Mouse (Mus musculus): ENCODE results near the gene Astn2. TPM values are rescaled to one million over a fixed set of nuclear protein-coding genes. Genes with fewer than 3 reads are reported as not detected.

Astn2 gene
- polyA plus RNA-seq, 1 experiment from 2014 or later: 0.57 TPM

- no peak overlapping the region for H3K9ac ChIP-seq (ENCODE audit: low read length)
- H3K4me2 ChIP-seq: no peak overlapping the region
- H3K27ac ChIP-seq (ENCODE audit: low read depth, low read length): no peak overlapping the region
- ATAC-seq (ENCODE audit: low FRiP score) (no peak), DNase-seq (ENCODE audit: low spot score, missing footprints) (no peak)
- H3K36me3 ChIP-seq (ENCODE audit: control insufficient read depth, insufficient read depth, low read length): no peaks in the 10 kb centered on the region
- no peak overlapping the region for H3K4me3 ChIP-seq (ENCODE audit: low read depth, low read length)
- no peaks in the 10 kb centered on the region for H3K9me3 ChIP-seq (ENCODE audit: control insufficient read depth, low read length)
- 84% methylated on average over 3 of the region's 3 CpGs for WGBS
- no peaks in the 10 kb centered on the region for H3K4me1 ChIP-seq (ENCODE audit: control insufficient read depth, insufficient read depth, low read length)
- no peaks in the 10 kb centered on the region for H3K27me3 ChIP-seq (ENCODE audit: control insufficient read depth, insufficient read depth, low read length)
Observed at GRCm38 (mm10) chr4:65762116-65762515, 642.3 kb downstream of the Astn2 start.

GRCm38 (mm10) chr4:65761658-65762057 is 642.8 kb downstream of the Astn2 start:
- Histone ChIP-seq H3K4me2 (no peak overlapping the region), H3K4me1 (ENCODE audit: control insufficient read depth, insufficient read depth, low read length) (no peaks in the 10 kb centered on the region), H3K9me3 (ENCODE audit: control insufficient read depth, low read length) (no peaks in the 10 kb centered on the region), H3K27me3 (ENCODE audit: control insufficient read depth, insufficient read depth, low read length) (no peaks in the 10 kb centered on the region), H3K9ac (ENCODE audit: low read length) (no peak overlapping the region), H3K4me3 (ENCODE audit: low read depth, low read length) (no peak overlapping the region), H3K36me3 (ENCODE audit: control insufficient read depth, insufficient read depth, low read length) (no peaks in the 10 kb centered on the region), H3K27ac (ENCODE audit: low read depth, low read length) (no peak overlapping the region)
- ATAC-seq (ENCODE audit: low FRiP score) (no peak), DNase-seq (ENCODE audit: low spot score, missing footprints) (no peak)
- WGBS: 70% methylated on average over 3 of the region's 3 CpGs

- no peak overlapping the region for H3K4me3 ChIP-seq (ENCODE audit: low read depth, low read length)
- H3K36me3 ChIP-seq (ENCODE audit: control insufficient read depth, insufficient read depth, low read length): no peaks in the 10 kb centered on the region
- H3K27ac ChIP-seq (ENCODE audit: low read depth, low read length): no peak overlapping the region
- H3K9me3 ChIP-seq (ENCODE audit: control insufficient read depth, low read length): no peaks in the 10 kb centered on the region
- DNase-seq (ENCODE audit: low spot score, missing footprints): no peak
- H3K4me1 ChIP-seq (ENCODE audit: control insufficient read depth, insufficient read depth, low read length): no peaks in the 10 kb centered on the region
- no peaks in the 10 kb centered on the region for H3K27me3 ChIP-seq (ENCODE audit: control insufficient read depth, insufficient read depth, low read length)
- WGBS: 89% methylated on average over 1 of the region's 1 CpGs
- no peak for ATAC-seq (ENCODE audit: low FRiP score)
- H3K4me2 ChIP-seq: no peak overlapping the region
- H3K9ac ChIP-seq (ENCODE audit: low read length): no peak overlapping the region
Observed at GRCm38 (mm10) chr4:65758875-65759201, 645.6 kb downstream of the Astn2 start.

- no peak for DNase-seq (ENCODE audit: low spot score, missing footprints)
- WGBS: 61% methylated on average over 5 of the region's 5 CpGs
- no peaks in the 10 kb centered on the region for H3K4me1 ChIP-seq (ENCODE audit: control insufficient read depth, insufficient read depth, low read length)
- H3K9ac ChIP-seq (ENCODE audit: low read length): no peak overlapping the region
- ATAC-seq (ENCODE audit: low FRiP score): no peak
- H3K4me2 ChIP-seq: no peak overlapping the region
- H3K27me3 ChIP-seq (ENCODE audit: control insufficient read depth, insufficient read depth, low read length): no peaks in the 10 kb centered on the region
- no peak overlapping the region for H3K27ac ChIP-seq (ENCODE audit: low read depth, low read length)
- H3K36me3 ChIP-seq (ENCODE audit: control insufficient read depth, insufficient read depth, low read length): no peaks in the 10 kb centered on the region
- H3K4me3 ChIP-seq (ENCODE audit: low read depth, low read length): no peak overlapping the region
- H3K9me3 ChIP-seq (ENCODE audit: control insufficient read depth, low read length): no peaks in the 10 kb centered on the region
Observed at GRCm38 (mm10) chr4:65758174-65758874, 646.1 kb downstream of the Astn2 start.

- no peak overlapping the region for H3K4me3 ChIP-seq (ENCODE audit: low read depth, low read length)
- no peak overlapping the region for H3K9ac ChIP-seq (ENCODE audit: low read length)
- 87% methylated on average over 3 of the region's 3 CpGs for WGBS
- H3K27ac ChIP-seq (ENCODE audit: low read depth, low read length): no peak overlapping the region
- no peaks in the 10 kb centered on the region for H3K36me3 ChIP-seq (ENCODE audit: control insufficient read depth, insufficient read depth, low read length)
- H3K4me1 ChIP-seq (ENCODE audit: control insufficient read depth, insufficient read depth, low read length): no peaks in the 10 kb centered on the region
- DNase-seq (ENCODE audit: low spot score, missing footprints) (no peak), ATAC-seq (ENCODE audit: low FRiP score) (no peak)
- H3K9me3 ChIP-seq (ENCODE audit: control insufficient read depth, low read length): no peaks in the 10 kb centered on the region
- no peaks in the 10 kb centered on the region for H3K27me3 ChIP-seq (ENCODE audit: control insufficient read depth, insufficient read depth, low read length)
- no peak overlapping the region for H3K4me2 ChIP-seq
Observed at GRCm38 (mm10) chr4:65752941-65753340, 651.5 kb downstream of the Astn2 start.

- H3K27me3 ChIP-seq (ENCODE audit: control insufficient read depth, insufficient read depth, low read length): no peaks in the 10 kb centered on the region
- H3K36me3 ChIP-seq (ENCODE audit: control insufficient read depth, insufficient read depth, low read length): no peaks in the 10 kb centered on the region
- no peak overlapping the region for H3K4me3 ChIP-seq (ENCODE audit: low read depth, low read length)
- no peaks in the 10 kb centered on the region for H3K9me3 ChIP-seq (ENCODE audit: control insufficient read depth, low read length)
- H3K27ac ChIP-seq (ENCODE audit: low read depth, low read length): no peak overlapping the region
- no peak overlapping the region for H3K4me2 ChIP-seq
- H3K9ac ChIP-seq (ENCODE audit: low read length): no peak overlapping the region
- DNase-seq (ENCODE audit: low spot score, missing footprints) (no peak), ATAC-seq (ENCODE audit: low FRiP score) (no peak)
- H3K4me1 ChIP-seq (ENCODE audit: control insufficient read depth, insufficient read depth, low read length): no peaks in the 10 kb centered on the region
Observed at GRCm38 (mm10) chr4:65744788-65745187, 659.6 kb downstream of the Astn2 start.

GRCm38 (mm10) chr4:65744088-65744610 is 660.3 kb downstream of the Astn2 start:
- Histone ChIP-seq H3K9ac (ENCODE audit: low read length) (no peak overlapping the region), H3K9me3 (ENCODE audit: control insufficient read depth, low read length) (no peaks in the 10 kb centered on the region), H3K27me3 (ENCODE audit: control insufficient read depth, insufficient read depth, low read length) (no peaks in the 10 kb centered on the region), H3K4me3 (ENCODE audit: low read depth, low read length) (no peak overlapping the region), H3K27ac (ENCODE audit: low read depth, low read length) (no peak overlapping the region), H3K4me1 (ENCODE audit: control insufficient read depth, insufficient read depth, low read length) (no peaks in the 10 kb centered on the region), H3K36me3 (ENCODE audit: control insufficient read depth, insufficient read depth, low read length) (no peaks in the 10 kb centered on the region), H3K4me2 (no peak overlapping the region)
- WGBS: 73% methylated on average over 5 of the region's 5 CpGs
- ATAC-seq (ENCODE audit: low FRiP score) (no peak), DNase-seq (ENCODE audit: low spot score, missing footprints) (no peak)

- Histone ChIP-seq H3K27ac (ENCODE audit: low read depth, low read length) (no peak overlapping the region), H3K9me3 (ENCODE audit: control insufficient read depth, low read length) (no peaks in the 10 kb centered on the region), H3K27me3 (ENCODE audit: control insufficient read depth, insufficient read depth, low read length) (no peaks in the 10 kb centered on the region), H3K4me2 (no peak overlapping the region), H3K4me1 (ENCODE audit: control insufficient read depth, insufficient read depth, low read length) (no peaks in the 10 kb centered on the region), H3K36me3 (ENCODE audit: control insufficient read depth, insufficient read depth, low read length) (no peaks in the 10 kb centered on the region), H3K4me3 (ENCODE audit: low read depth, low read length) (no peak overlapping the region), H3K9ac (ENCODE audit: low read length) (no peak overlapping the region)
- DNase-seq (ENCODE audit: low spot score, missing footprints): no peak
- ATAC-seq (ENCODE audit: low FRiP score): no peak
Observed at GRCm38 (mm10) chr4:65743160-65743691, 661.2 kb downstream of the Astn2 start.

GRCm38 (mm10) chr4:65724414-65724813 is 680.0 kb downstream of the Astn2 start:
- no peak overlapping the region for H3K9ac ChIP-seq (ENCODE audit: low read length)
- no peaks in the 10 kb centered on the region for H3K9me3 ChIP-seq (ENCODE audit: control insufficient read depth, low read length)
- no peaks in the 10 kb centered on the region for H3K27me3 ChIP-seq (ENCODE audit: control insufficient read depth, insufficient read depth, low read length)
- DNase-seq (ENCODE audit: low spot score, missing footprints) (no peak), ATAC-seq (ENCODE audit: low FRiP score) (no peak)
- H3K36me3 ChIP-seq (ENCODE audit: control insufficient read depth, insufficient read depth, low read length): no peaks in the 10 kb centered on the region
- H3K4me1 ChIP-seq (ENCODE audit: control insufficient read depth, insufficient read depth, low read length): no peaks in the 10 kb centered on the region
- H3K27ac ChIP-seq (ENCODE audit: low read depth, low read length): no peak overlapping the region
- H3K4me3 ChIP-seq (ENCODE audit: low read depth, low read length): no peak overlapping the region
- WGBS: 62% methylated on average over 6 of the region's 6 CpGs
- H3K4me2 ChIP-seq: no peak overlapping the region

Measured in midbrain, embryonic 11.5 days (tissue).